Mouse (Mus musculus): ENCODE data around the gene Mapk1.

- TF ChIP-seq CTCF (conservative IDR thresholded peaks at IDR 0.05; ENCODE audit: low read length) (no peak), POU5F1 (IDR thresholded peaks at IDR 0.05; ENCODE audit: borderline replicate concordance, low read length) (no peak)
Observed at GRCm38 (mm10) chr16:17045287-17045686, 62.1 kb downstream of the Mapk1 start.

All from E14TG2a.4 (cell line).